Comparison of ENCODE assay signal across 8 mouse cellular contexts in the genomic region with DNA sequence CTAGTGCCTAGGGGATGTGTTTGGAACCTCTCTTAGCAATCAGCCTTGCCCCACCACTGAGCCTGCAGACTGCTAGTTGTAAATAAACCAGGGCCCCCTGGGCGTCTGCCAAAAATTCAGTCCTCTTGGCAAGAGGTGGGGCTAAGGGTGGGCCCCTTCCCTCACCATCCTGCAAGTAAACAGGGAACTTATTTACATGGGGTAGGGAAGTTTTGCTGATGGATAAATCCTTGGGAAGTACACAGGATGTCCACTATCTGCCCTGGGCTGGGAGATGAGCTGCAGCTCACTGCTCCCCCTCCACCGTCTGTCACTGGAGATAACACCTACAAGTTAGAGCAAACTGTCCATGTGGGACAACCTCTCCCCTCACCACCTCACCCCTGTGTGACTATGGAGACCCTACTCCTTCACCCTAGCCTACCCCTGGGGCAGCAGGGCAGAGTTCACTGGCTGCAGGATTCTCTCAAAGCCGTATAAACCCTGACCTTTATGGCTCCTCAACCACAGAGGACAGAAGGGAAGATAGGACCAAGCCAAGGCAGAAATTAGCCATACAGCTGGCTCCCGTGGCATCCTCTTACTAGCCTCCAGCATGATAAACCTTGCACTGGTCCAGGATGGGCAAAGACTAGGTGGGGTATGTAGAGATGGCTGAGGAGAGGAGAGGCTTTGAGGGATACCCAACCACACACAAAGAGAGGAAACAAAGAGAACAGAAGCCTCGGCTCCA. TPM values are rescaled to one million over a fixed set of nuclear protein-coding genes. Genes with fewer than 3 reads are reported as not detected.
DNase-seq lines count a peak whose midpoint lies in the region; ATAC-seq and TF ChIP-seq lines count a peak whose summit lies in the region.

No protein-coding gene starts in this region.

- TF ChIP-seq CTCF in gastrocnemius, adult 2 months (IDR thresholded peaks at IDR 0.05) = no peak
- no peak for TF ChIP-seq CTCF in heart, postnatal 0 days (IDR thresholded peaks at IDR 0.05; ENCODE audit: low read depth)

- no peak overlapping the region for H3ac ChIP-seq in myocyte (ENCODE audit: control insufficient read depth, insufficient read length)

- no peaks in the 10 kb centered on the region for H3K9me3 ChIP-seq in heart, postnatal 0 days (replicated peaks; ENCODE audit: control insufficient read depth, low read length)
- H3K9me3 ChIP-seq in limb, embryonic 14.5 days (ENCODE audit: control insufficient read depth, low read length) = no peaks in the 10 kb centered on the region

- H3K79me2 ChIP-seq in myocyte (ENCODE audit: control insufficient read depth, insufficient read depth) = peaks cover 9% of the 10 kb centered on the region

- TF ChIP-seq POLR2A in limb, embryonic 14.5 days (IDR thresholded peaks at IDR 0.05; ENCODE audit: borderline replicate concordance, extremely low read depth, insufficient read depth, insufficient read length) = no peak
- TF ChIP-seq POLR2A in myocyte (IDR thresholded peaks at IDR 0.05; ENCODE audit: insufficient read length, low read depth) = no peak

- intact Hi-C loops in gastrocnemius, adult 2 months (cut with DNase I) = no loop called here

- peaks cover 44% of the 10 kb centered on the region for H3K4me1 ChIP-seq in heart, postnatal 0 days (ENCODE audit: control insufficient read depth, insufficient read depth)
- peaks cover 33% of the 10 kb centered on the region for H3K4me1 ChIP-seq in limb, embryonic 14.5 days (ENCODE audit: control insufficient read depth, insufficient read depth, low read length)

- no peak for TF ChIP-seq EP300 in heart, postnatal 0 days (IDR thresholded peaks at IDR 0.05; ENCODE audit: low read depth)

- H3K27ac ChIP-seq in gastrocnemius, adult 2 months = peak overlapping the region; percentile 70
- peak overlapping the region; percentile 49 for H3K27ac ChIP-seq in heart, postnatal 0 days (ENCODE audit: low read depth)
- peak overlapping the region; percentile 38; the same call in 1 of the 2 replicates for H3K27ac ChIP-seq in limb, embryonic 14.5 days (replicated peaks; ENCODE audit: low read depth, low read length)

- no peaks in the 10 kb centered on the region for H3K27me3 ChIP-seq in heart, postnatal 0 days (ENCODE audit: control insufficient read depth, insufficient read depth, low read length)
- no peaks in the 10 kb centered on the region for H3K27me3 ChIP-seq in limb, embryonic 14.5 days (ENCODE audit: control insufficient read depth, insufficient read depth, low read length)
- H3K27me3 ChIP-seq in myocyte (ENCODE audit: control insufficient read depth, insufficient read depth, insufficient read length) = no peaks in the 10 kb centered on the region

- peaks cover 6% of the 10 kb centered on the region for H3K36me3 ChIP-seq in heart, postnatal 0 days (replicated peaks; ENCODE audit: control insufficient read depth, insufficient read depth, low read length)
- H3K36me3 ChIP-seq in limb, embryonic 14.5 days (ENCODE audit: control insufficient read depth, insufficient read depth, low read length) = peaks cover 44% of the 10 kb centered on the region
- peaks cover 6% of the 10 kb centered on the region for H3K36me3 ChIP-seq in myocyte (ENCODE audit: control insufficient read depth, insufficient read depth)

- 16% methylated on average over 5 of the region's 5 CpGs for WGBS in heart, postnatal 0 days
- 29% methylated on average over 5 of the region's 5 CpGs for WGBS in limb, embryonic 14.5 days

- ATAC-seq in heart, postnatal 0 days (ENCODE audit: insufficient read depth, low read depth) = peak; percentile 56
- ATAC-seq in limb, embryonic 14.5 days (ENCODE audit: low FRiP score, low read depth) = 0 out of 2 replicates have a peak, but pooled peaks have one; percentile 38

- peak; percentile 55 for DNase-seq in gastrocnemius, adult 2 months
- no peak for DNase-seq in gastrocnemius, postnatal 4 days (ENCODE audit: low spot score in 2 of 2)
- peak; percentile 62 for DNase-seq in adipocyte (ENCODE audit: low spot score)
- peak; percentile 71 for DNase-seq in heart, postnatal 0 days (ENCODE audit: low spot score)
- peak; percentile 57 for DNase-seq in limb, embryonic 14.5 days (ENCODE audit: low spot score)
- DNase-seq in layer of hippocampus, adult 9-11 months = no peak
- no peak for DNase-seq in urinary bladder, adult 18-20 months (ENCODE audit: low spot score in 2 of 2)

- H3K4me3 ChIP-seq in gastrocnemius, adult 2 months = no peak overlapping the region
- H3K4me3 ChIP-seq in heart, postnatal 0 days (ENCODE audit: low read depth, low read length) = no peak overlapping the region
- H3K4me3 ChIP-seq in limb, embryonic 14.5 days (replicated peaks; ENCODE audit: low read length) = no peak overlapping the region
- no peak overlapping the region for H3K4me3 ChIP-seq in myocyte

- no peak overlapping the region for H3K4me2 ChIP-seq in heart, postnatal 0 days (ENCODE audit: low read depth, low read length)
- H3K4me2 ChIP-seq in limb, embryonic 14.5 days (replicated peaks; ENCODE audit: low read depth, low read length, severe bottlenecking) = no peak overlapping the region
- peak overlapping the region; percentile 61 for H3K4me2 ChIP-seq in myocyte (ENCODE audit: low read depth)

- no peak overlapping the region; the same call in 1 of the 2 replicates for H3K9ac ChIP-seq in heart, postnatal 0 days (replicated peaks; ENCODE audit: low read depth, low read length)
- 0 out of 2 replicates have a peak overlapping the region, but pooled peaks have one; percentile 16 for H3K9ac ChIP-seq in limb, embryonic 14.5 days (ENCODE audit: low read depth, low read length, severe bottlenecking)

TF ChIP-seq in myocyte, 11 proteins besides CTCF, POLR2A, EP300 and RAD21:
- TF ChIP-seq MAX (IDR thresholded peaks at IDR 0.05; ENCODE audit: low read depth) = no peak

RNA-seq across cellular contexts. Expression of a gene that starts 16.8 kb away (rescaled TPM):
- total RNA-seq in gastrocnemius, adult 2 months (2021) = 10 to 100 TPM; 29.4 to 40.8 TPM
- total RNA-seq in gastrocnemius, postnatal 4 days (2021) = 10 to 100 TPM; 27.0 to 29.6 TPM
- total RNA-seq in heart, postnatal 0 days (2014; rRNA removed; ENCODE audit: low replicate concordance) = 19.9 and 20.4 TPM in 2 replicates
- 4.6 and 6.5 TPM in 2 replicates for polyA plus RNA-seq in heart, postnatal 0 days (2015; fragmentation: Nextera tagmentation; extraction: Ambion mirVana)
- polyA plus RNA-seq in limb, embryonic 14.5 days (2012; rRNA removed) = 18.0 and 24.2 TPM in 2 replicates
- polyA plus RNA-seq in limb, embryonic 14.5 days (2014; fragmentation: Nextera tagmentation; extraction: Ambion mirVana) = 9.1 and 9.3 TPM in 2 replicates
- polyA plus RNA-seq in myocyte (2012; fragmentation: generic; extraction: Trizol) = 35.2 TPM

RNA-seq across cellular contexts. Expression of a gene that starts 43.0 kb away (rescaled TPM):
- 10 to 100 TPM in 1 of 2 experiments, 1 to 10 TPM in 1; 9.7 to 11.1 TPM for total RNA-seq in gastrocnemius, adult 2 months (2021)
- 10 to 100 TPM; 20.9 to 22.0 TPM for total RNA-seq in gastrocnemius, postnatal 4 days (2021)
- 6.7 and 37.6 TPM in 2 replicates for total RNA-seq in heart, postnatal 0 days (2014; rRNA removed; ENCODE audit: low replicate concordance)
- 6.3 and 6.7 TPM in 2 replicates for polyA plus RNA-seq in heart, postnatal 0 days (2015; fragmentation: Nextera tagmentation; extraction: Ambion mirVana)
- 17.1 and 17.8 TPM in 2 replicates for polyA plus RNA-seq in limb, embryonic 14.5 days (2012; rRNA removed)
- polyA plus RNA-seq in limb, embryonic 14.5 days (2014; fragmentation: Nextera tagmentation; extraction: Ambion mirVana) = 18.3 and 20.8 TPM in 2 replicates
- polyA plus RNA-seq in myocyte (2012; fragmentation: generic; extraction: Trizol) = 6.9 TPM

RNA-seq across cellular contexts. Expression of a gene that starts 58.4 kb away (rescaled TPM):
- total RNA-seq in gastrocnemius, adult 2 months (2021) = under 1 TPM; 0.38 to 0.98 TPM
- total RNA-seq in gastrocnemius, postnatal 4 days (2021) = 1 to 10 TPM; 2.8 to 2.9 TPM
- total RNA-seq in heart, postnatal 0 days (2014; rRNA removed; ENCODE audit: low replicate concordance) = 0.76 and 2.6 TPM in 2 replicates
- 2.0 and 2.2 TPM in 2 replicates for polyA plus RNA-seq in heart, postnatal 0 days (2015; fragmentation: Nextera tagmentation; extraction: Ambion mirVana)
- 1.7 and 2.2 TPM in 2 replicates for polyA plus RNA-seq in limb, embryonic 14.5 days (2012; rRNA removed)
- polyA plus RNA-seq in limb, embryonic 14.5 days (2014; fragmentation: Nextera tagmentation; extraction: Ambion mirVana) = 3.3 and 3.4 TPM in 2 replicates
- polyA plus RNA-seq in myocyte (2012; fragmentation: generic; extraction: Trizol) = 6.0 TPM

Comparison
In these comparisons a context has a peak if more than half of its experiments do, and no peak if none do; other contexts are left out.
1. DNase-seq: peak in gastrocnemius, adult 2 months (single experiment), adipocyte (single experiment), heart, postnatal 0 days (single experiment) and limb, embryonic 14.5 days (single experiment); none in gastrocnemius, postnatal 4 days (0 of 2), layer of hippocampus, adult 9-11 months (single experiment) and urinary bladder, adult 18-20 months (0 of 2).
2. Peak in every context shown above with its lines, with median percentiles within 50 percentile points of each other: H3K27ac ChIP-seq.